Mouse (Mus musculus) embryonic facial prominence, embryonic 13.5 days (tissue): ENCODE data around the gene Slc1a3. TPM values are rescaled to one million over a fixed set of nuclear protein-coding genes. Genes with fewer than 3 reads are reported as not detected.

Experiments
- ATAC-seq: fragments of 200-750 bp; cut with Nextera tagmentation; 2 replicates; pipeline ENCODE4 v1.8.0; 2017; ENCODE audit warnings: low read depth; ENCODE audit not compliant: insufficient number of reproducible peaks, insufficient read depth, low FRiP score, low TSS enrichment
- H3K27ac ChIP-seq: fragments of 300-500 bp; sonication (generic); 2 replicates; pipeline ENCODE4 v1.5.1; 2015; ENCODE audit warnings: moderate library complexity, mild to moderate bottlenecking, inconsistent platforms
- H3K27me3 ChIP-seq: fragments of 300-500 bp; sonication (generic); 2 replicates; pipeline ENCODE4 v1.6.1; 2015; ENCODE audit warnings: mild to moderate bottlenecking, inconsistent platforms
- H3K36me3 ChIP-seq: fragments of 300-500 bp; sonication (generic); 2 replicates; pipeline ENCODE4 v1.6.1; 2015; ENCODE audit warnings: mild to moderate bottlenecking, inconsistent platforms
- H3K4me1 ChIP-seq: fragments of 300-500 bp; sonication (generic); 2 replicates; pipeline ENCODE4 v1.6.1; 2015; ENCODE audit warnings: inconsistent platforms
- H3K4me2 ChIP-seq: fragments of 300-500 bp; sonication (generic); 2 replicates; pipeline ENCODE4 v1.6.1; 2015; ENCODE audit warnings: moderate library complexity, mild to moderate bottlenecking, inconsistent platforms
- H3K4me3 ChIP-seq: fragments of 300-500 bp; sonication (generic); 2 replicates; pipeline ENCODE4 v1.5.1; 2015; ENCODE audit warnings: mild to moderate bottlenecking, inconsistent platforms
- H3K9ac ChIP-seq: fragments of 300-500 bp; sonication (generic); 2 replicates; pipeline ENCODE4 v1.6.1; 2015; ENCODE audit warnings: mild to moderate bottlenecking, inconsistent platforms
- H3K9me3 ChIP-seq: fragments of 300-500 bp; sonication (generic); 2 replicates; pipeline ENCODE4 v1.6.1; 2016; ENCODE audit warnings: inconsistent platforms
- WGBS: fragments of 180-500 bp; shearing (Covaris S2); methylation state at CpG from one replicate; pipeline ENCODE4 v1.1.7; 2015; ENCODE audit warnings: mixed read lengths; 5-methylcytosine and 5-hydroxymethylcytosine counted together
- polyA plus RNA-seq: library from polyadenylated mRNA; unstranded; fragments of >200 nt; fragmentation: Nextera tagmentation; extraction: Ambion mirVana; gene quantifications from 2 replicates; pipeline ENCODE4 v1.2.1, GENCODE M21; 2015

Gene Slc1a3
- polyA plus RNA-seq, 1 experiment from 2014 or later = 37.2 TPM

GRCm38 (mm10) chr15:8676959-8677358 is 33.6 kb downstream of the Slc1a3 start:
- Histone ChIP-seq H3K4me3 (no peak overlapping the region), H3K9ac (no peak overlapping the region), H3K36me3 (no peaks in the 10 kb centered on the region), H3K9me3 (no peaks in the 10 kb centered on the region), H3K27ac (0 out of 2 replicates have a peak overlapping the region, but pooled peaks have one; percentile 7), H3K4me1 (peaks cover 16% of the 10 kb centered on the region), H3K27me3 (no peaks in the 10 kb centered on the region), H3K4me2 (no peak overlapping the region)
- WGBS = 69% methylated on average over 2 of the region's 2 CpGs
- ATAC-seq = no peak

- Histone ChIP-seq H3K4me3 (no peak overlapping the region), H3K9me3 (no peaks in the 10 kb centered on the region), H3K9ac (no peak overlapping the region), H3K4me1 (peaks cover 12% of the 10 kb centered on the region; the same call in 1 of the 2 replicates), H3K4me2 (no peak overlapping the region), H3K36me3 (no peaks in the 10 kb centered on the region), H3K27ac (0 out of 2 replicates have a peak overlapping the region, but pooled peaks have one; percentile 7), H3K27me3 (no peaks in the 10 kb centered on the region)
- no peak for ATAC-seq
- WGBS = 34% methylated on average over 5 of the region's 5 CpGs
Observed at GRCm38 (mm10) chr15:8676211-8676691, 34.3 kb downstream of the Slc1a3 start.

GRCm38 (mm10) chr15:8675616-8676015 is 34.9 kb downstream of the Slc1a3 start:
- Histone ChIP-seq H3K4me2 (no peak overlapping the region), H3K27me3 (no peaks in the 10 kb centered on the region), H3K9ac (no peak overlapping the region), H3K36me3 (no peaks in the 10 kb centered on the region), H3K4me3 (no peak overlapping the region), H3K4me1 (peaks cover 12% of the 10 kb centered on the region; the same call in 1 of the 2 replicates), H3K27ac (no peak overlapping the region), H3K9me3 (no peaks in the 10 kb centered on the region)
- ATAC-seq = no peak
- WGBS = 93% methylated on average over 4 of the region's 4 CpGs

GRCm38 (mm10) chr15:8672532-8672931 is 38.0 kb downstream of the Slc1a3 start:
- Histone ChIP-seq H3K9me3 (no peaks in the 10 kb centered on the region), H3K27ac (no peak overlapping the region), H3K27me3 (no peaks in the 10 kb centered on the region), H3K4me1 (peaks cover 12% of the 10 kb centered on the region; the same call in 1 of the 2 replicates), H3K9ac (no peak overlapping the region), H3K36me3 (no peaks in the 10 kb centered on the region), H3K4me2 (no peak overlapping the region), H3K4me3 (no peak overlapping the region)
- 75% methylated on average over 5 of the region's 5 CpGs for WGBS
- ATAC-seq = no peak

- ATAC-seq = no peak
- no peak overlapping the region for H3K4me3 ChIP-seq
- 81% methylated on average over 25 of the region's 25 CpGs for WGBS
Observed at GRCm38 (mm10) chr15:8667849-8668522, 42.6 kb downstream of the Slc1a3 start.

GRCm38 (mm10) chr15:8665675-8666350 is 44.8 kb downstream of the Slc1a3 start:
- H3K36me3 ChIP-seq = no peaks in the 10 kb centered on the region
- no peak overlapping the region for H3K4me2 ChIP-seq
- ATAC-seq = no peak
- no peak overlapping the region for H3K27ac ChIP-seq
- H3K4me1 ChIP-seq = peaks cover 21% of the 10 kb centered on the region
- no peaks in the 10 kb centered on the region for H3K9me3 ChIP-seq
- no peak overlapping the region for H3K4me3 ChIP-seq
- WGBS = 82% methylated on average over 15 of the region's 15 CpGs
- H3K9ac ChIP-seq = no peak overlapping the region
- H3K27me3 ChIP-seq = no peaks in the 10 kb centered on the region

More at GRCm38 (mm10) chr15:8667849-8668522, 42.6 kb downstream of the Slc1a3 start:
- H3K27ac ChIP-seq = no peak overlapping the region
- H3K4me1 ChIP-seq = peaks cover 19% of the 10 kb centered on the region
- H3K27me3 ChIP-seq = no peaks in the 10 kb centered on the region
- H3K36me3 ChIP-seq = no peaks in the 10 kb centered on the region
- H3K9me3 ChIP-seq = no peaks in the 10 kb centered on the region
- no peak overlapping the region for H3K9ac ChIP-seq
- no peak overlapping the region for H3K4me2 ChIP-seq

GRCm38 (mm10) chr15:8663348-8664099 is 47.0 kb downstream of the Slc1a3 start:
- Histone ChIP-seq H3K36me3 (no peaks in the 10 kb centered on the region), H3K4me2 (no peak overlapping the region), H3K9me3 (no peaks in the 10 kb centered on the region), H3K27ac (peak overlapping the region; percentile 39; the same call in 1 of the 2 replicates), H3K4me3 (no peak overlapping the region), H3K9ac (no peak overlapping the region), H3K4me1 (peaks cover 38% of the 10 kb centered on the region), H3K27me3 (no peaks in the 10 kb centered on the region)
- no peak for ATAC-seq
- WGBS = 69% methylated on average over 17 of the region's 17 CpGs

- ATAC-seq = no peak
- Histone ChIP-seq H3K4me2 (no peak overlapping the region), H3K27me3 (no peaks in the 10 kb centered on the region), H3K4me1 (peaks cover 43% of the 10 kb centered on the region), H3K36me3 (no peaks in the 10 kb centered on the region), H3K9me3 (no peaks in the 10 kb centered on the region), H3K4me3 (no peak overlapping the region), H3K27ac (no peak overlapping the region), H3K9ac (no peak overlapping the region)
- WGBS = 48% methylated on average over 6 of the region's 6 CpGs
Observed at GRCm38 (mm10) chr15:8661856-8662255, 48.7 kb downstream of the Slc1a3 start.

- H3K4me1 ChIP-seq = peaks cover 58% of the 10 kb centered on the region
Observed at GRCm38 (mm10) chr15:8659977-8660376, 50.6 kb downstream of the Slc1a3 start.

GRCm38 (mm10) chr15:8659483-8659971 is 51.0 kb downstream of the Slc1a3 start:
- H3K36me3 ChIP-seq = no peaks in the 10 kb centered on the region
- H3K9me3 ChIP-seq = no peaks in the 10 kb centered on the region
- WGBS = 20% methylated on average over 8 of the region's 8 CpGs
- H3K9ac ChIP-seq = no peak overlapping the region
- H3K4me3 ChIP-seq = no peak overlapping the region
- no peak overlapping the region for H3K4me2 ChIP-seq
- 0 out of 2 replicates have a peak, but pooled peaks have one; percentile 32 for ATAC-seq
- no peaks in the 10 kb centered on the region for H3K27me3 ChIP-seq
- peak overlapping the region; percentile 58 for H3K27ac ChIP-seq
- H3K4me1 ChIP-seq = peaks cover 60% of the 10 kb centered on the region

More at GRCm38 (mm10) chr15:8659977-8660376, 50.6 kb downstream of the Slc1a3 start:
- no peak overlapping the region for H3K4me3 ChIP-seq
- H3K4me2 ChIP-seq = no peak overlapping the region
- H3K27me3 ChIP-seq = no peaks in the 10 kb centered on the region
- WGBS = 51% methylated on average over 4 of the region's 4 CpGs
- peak overlapping the region; percentile 58 for H3K27ac ChIP-seq
- no peak overlapping the region for H3K9ac ChIP-seq
- no peaks in the 10 kb centered on the region for H3K36me3 ChIP-seq
- 0 out of 2 replicates have a peak, but pooled peaks have one; percentile 6 for ATAC-seq
- H3K9me3 ChIP-seq = no peaks in the 10 kb centered on the region
